Mouse (Mus musculus): Measurements from ENCODE around the gene Impad1. TPM values are rescaled to one million over a fixed set of nuclear protein-coding genes. Genes with fewer than 3 reads are reported as not detected.

The Impad1 gene
- 10 to 100 TPM; 28.7 to 31.7 TPM for total RNA-seq (2021)
- long read RNA-seq, experiment 1, full-length matches to known transcripts, result 15 of 15 reads
- long read RNA-seq, experiment 1, partial matches to known transcripts, result 0 of 15 reads
- long read RNA-seq, experiment 1, other reads (novel, unspliced or antisense), result 0 of 15 reads
- long read RNA-seq, experiment 2, full-length matches to known transcripts, result 18 of 27 reads
- long read RNA-seq, experiment 2, partial matches to known transcripts, result 8 of 27 reads
- long read RNA-seq, experiment 2, other reads (novel, unspliced or antisense), result 1 of 27 reads

- DNase-seq, result peak; percentile 80
Measured at GRCm38 (mm10) chr4:4792992-4793834, at the start of gene Impad1. Gene Impad1, minus strand, starts transcription at chr4:4793355.

DNA sequence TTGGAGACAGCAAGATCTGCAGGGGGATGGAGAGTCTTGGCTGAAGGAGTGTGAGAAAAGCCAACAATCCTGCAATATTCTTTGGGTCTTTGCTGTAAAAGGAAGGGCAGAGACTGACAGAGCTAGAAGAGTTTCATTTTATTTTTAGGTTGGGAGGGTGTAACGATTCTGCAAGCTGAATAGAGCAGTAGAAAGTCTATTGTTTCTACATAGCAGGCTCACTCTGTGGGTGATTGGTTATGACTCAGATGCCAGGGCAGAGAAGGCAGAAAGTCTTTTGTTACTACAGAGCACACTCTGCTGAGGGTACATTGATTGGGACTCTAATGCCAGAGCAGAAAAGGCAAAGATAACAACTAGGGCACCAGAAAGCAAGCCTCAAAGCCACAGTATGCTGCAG, 47.0 kb upstream of the Impad1 start:
- DNase-seq, result no peak

GRCm38 (mm10) chr4:4833789-4834295, 40.7 kb upstream of the Impad1 start:
- DNase-seq, result no peak

DNA sequence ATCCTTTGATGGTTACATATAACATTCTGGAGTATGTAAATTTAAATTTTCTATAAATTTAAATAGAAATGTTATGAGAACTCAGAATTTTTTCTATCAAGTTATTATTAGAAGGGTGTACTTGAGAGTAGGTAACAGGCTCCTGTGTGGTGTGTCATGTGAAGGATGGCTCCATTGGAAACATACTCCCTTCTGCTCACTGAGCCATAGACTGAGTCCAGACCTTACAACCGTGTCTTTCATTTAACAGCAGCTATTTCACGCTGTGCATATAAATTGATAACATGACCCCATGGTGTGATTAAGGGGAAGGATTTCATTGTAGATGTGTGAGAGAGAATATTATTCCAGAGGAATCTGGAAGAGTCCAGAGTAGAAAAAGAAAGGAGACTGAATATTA, 35.0 kb upstream of the Impad1 start:
- DNase-seq, result no peak

GRCm38 (mm10) chr4:4822119-4822518, 29.0 kb upstream of the Impad1 start:
- DNase-seq, result no peak

DNA sequence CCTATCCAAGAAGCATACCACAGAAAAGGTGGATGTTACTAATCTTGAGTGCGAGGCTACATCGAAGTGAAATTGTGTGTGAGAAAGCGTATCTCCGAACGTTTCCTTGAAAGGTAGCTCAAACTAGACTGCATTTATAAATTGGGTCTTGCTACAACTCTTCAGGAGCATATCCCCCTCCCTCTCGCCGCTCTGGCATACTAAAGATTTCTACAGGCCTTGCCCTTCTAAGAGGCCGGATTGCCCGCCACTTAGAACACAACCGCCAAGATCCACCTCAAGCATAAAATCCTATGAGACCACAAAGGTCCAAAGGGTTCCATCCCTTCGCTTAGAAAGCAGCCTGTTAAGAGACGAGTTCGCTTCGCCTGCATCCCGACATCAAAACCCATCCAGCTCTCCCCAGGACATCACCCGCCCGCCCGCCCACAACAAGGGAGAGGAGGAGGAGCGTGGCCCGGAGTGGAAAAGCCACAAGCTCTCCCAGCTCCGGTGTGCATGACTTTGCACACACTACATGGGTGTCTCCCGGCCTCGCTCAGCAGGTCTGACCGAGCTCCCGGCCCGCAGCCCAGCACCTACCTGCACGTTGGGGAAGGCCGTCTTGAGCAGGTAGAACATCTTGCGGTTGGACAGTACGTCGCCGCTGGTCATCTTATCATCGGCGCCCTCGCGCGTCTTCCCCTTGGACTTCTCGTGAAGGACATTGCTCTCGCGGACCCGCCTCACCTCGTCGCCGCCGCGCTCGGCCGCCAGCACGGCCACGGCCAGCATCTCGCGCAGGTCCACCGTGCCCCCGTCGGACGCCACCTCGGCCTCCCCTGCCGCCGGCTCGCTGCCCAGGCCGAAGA, 789 bp downstream of the Impad1 start:
- DNase-seq, result peak; percentile 45

DNA sequence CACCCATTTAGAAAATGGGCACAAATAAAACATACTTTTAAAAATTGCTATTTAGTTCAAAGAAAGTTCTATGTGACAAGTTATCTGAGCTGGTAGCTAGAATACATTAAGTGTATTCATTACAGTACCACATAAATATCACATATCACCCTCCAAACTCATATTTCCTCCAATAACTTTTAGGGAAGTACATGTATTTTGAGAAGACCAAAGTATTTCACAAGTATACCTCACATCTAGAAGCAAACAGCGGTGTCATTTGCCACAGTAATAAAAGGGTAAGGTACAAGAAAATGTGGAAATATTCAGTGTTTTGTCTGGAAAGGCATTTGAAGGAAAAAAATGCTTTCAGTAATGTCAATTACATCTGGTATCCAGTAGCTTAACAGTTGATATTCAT, 2.0 kb downstream of the Impad1 start:
- no peak for DNase-seq

GRCm38 (mm10) chr4:4785169-4785568, 8.0 kb downstream of the Impad1 start:
- DNase-seq, result no peak

DNA sequence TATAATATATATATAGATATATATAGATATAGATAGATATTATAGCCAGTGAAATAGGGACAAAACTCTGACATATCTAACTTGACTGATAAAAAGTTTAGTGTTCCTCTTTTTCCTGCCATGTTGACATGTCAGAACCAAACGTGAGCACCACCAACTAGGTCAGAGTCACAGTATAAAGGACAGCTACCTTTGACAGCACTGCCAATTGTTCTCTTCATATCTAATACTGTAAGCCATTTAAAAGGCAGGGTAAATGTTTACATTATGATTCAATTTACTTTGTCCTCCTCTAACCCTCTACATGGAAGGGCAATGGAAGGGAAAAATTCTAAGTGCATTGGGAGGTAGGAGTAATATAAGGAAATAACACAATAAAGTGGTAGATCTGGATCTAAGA, 8.8 kb downstream of the Impad1 start:
- DNase-seq, result no peak

GRCm38 (mm10) chr4:4783686-4783957, 9.5 kb downstream of the Impad1 start:
- no peak for DNase-seq

- DNase-seq, result no peak
Measured at GRCm38 (mm10) chr4:4782882-4783685, 10.1 kb downstream of the Impad1 start.

DNA sequence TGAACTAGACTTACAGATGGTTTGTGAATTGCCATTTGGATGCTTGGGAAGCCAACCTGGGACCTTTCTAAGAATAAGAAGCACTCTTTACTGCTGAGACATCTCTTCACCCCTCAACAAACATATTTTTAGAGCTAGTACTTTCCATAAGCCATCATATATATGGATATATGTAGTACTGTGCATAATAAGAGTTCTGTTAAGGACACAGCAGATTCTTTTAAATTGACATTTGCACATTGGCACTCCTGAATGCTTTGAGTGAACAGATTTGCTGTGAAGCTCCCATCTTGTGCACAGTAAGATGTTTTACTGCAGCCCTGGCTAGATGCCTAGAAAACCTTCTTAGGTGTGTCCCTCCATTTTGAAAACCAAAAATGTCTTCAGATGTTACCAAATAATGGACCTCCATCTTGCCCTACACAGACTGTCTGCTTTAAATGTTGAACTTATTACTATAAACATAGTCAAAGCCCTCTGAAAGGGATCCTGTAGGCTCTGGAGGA, 13.8 kb downstream of the Impad1 start:
- DNase-seq, result no peak

GRCm38 (mm10) chr4:4771523-4772114, 21.5 kb downstream of the Impad1 start:
- no peak for DNase-seq

DNA sequence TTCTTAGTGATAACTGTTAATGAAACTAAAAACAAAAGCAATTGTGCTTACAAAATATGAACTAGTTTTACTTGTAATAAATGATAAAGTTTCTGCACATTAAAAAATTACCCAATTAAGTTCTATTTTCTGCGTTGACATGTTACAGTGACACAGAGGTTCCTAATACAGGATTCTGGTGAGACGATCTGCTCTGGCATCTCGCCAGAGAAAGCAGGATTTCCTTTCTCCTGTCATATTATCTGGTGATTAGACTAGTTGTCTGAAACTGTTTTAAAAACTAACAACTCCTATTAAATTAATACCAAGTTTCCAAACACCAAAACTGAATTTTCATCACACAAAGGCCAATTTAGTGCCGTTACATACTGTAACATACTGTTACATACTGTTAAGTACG, 27.3 kb downstream of the Impad1 start:
- peak; percentile 6 for DNase-seq

DNA sequence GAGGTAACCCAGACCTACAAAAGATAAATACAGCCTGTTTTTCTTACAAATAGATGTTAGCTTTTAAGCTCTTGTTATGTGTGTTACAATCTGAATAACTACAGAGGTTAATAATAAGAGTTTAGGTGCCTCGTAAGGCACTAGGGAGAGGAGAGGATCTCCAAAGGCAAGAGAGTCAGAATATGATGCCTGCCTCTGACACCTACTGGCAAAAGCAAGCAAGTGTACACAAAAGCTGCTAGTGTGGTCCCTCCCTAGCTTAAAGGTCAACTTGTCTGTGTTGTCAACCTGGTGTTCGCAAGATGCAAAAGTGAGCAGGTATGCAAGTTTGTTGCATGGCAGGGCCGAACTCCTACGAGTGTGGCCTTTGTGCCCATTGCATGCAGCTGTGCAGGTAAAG, 34.8 kb downstream of the Impad1 start:
- no peak for DNase-seq

GRCm38 (mm10) chr4:4729427-4729826, 63.7 kb downstream of the Impad1 start:
- no peak for DNase-seq

- DNase-seq, result no peak
Measured at GRCm38 (mm10) chr4:4726241-4726776, 66.8 kb downstream of the Impad1 start.

DNA sequence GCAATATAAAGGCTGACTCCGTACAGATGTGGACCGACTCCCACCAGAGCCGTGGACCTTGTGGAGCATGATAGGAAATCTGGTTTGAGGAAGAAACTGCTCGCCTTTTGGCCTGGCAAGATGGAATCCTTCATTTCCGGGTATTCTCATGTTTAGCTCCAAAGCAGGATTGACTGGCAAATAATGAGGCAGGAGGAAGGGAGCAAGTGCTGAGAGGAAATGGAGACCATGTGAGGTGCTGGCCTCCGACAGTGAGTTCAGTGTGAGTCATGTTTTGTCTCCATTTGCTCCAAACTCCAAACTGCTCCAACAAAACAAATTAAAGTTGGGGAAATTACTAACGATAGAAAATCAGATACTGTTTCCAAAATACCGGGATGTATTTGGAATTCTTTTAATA, 69.3 kb downstream of the Impad1 start:
- DNase-seq, result no peak

- no peak for DNase-seq
Measured at GRCm38 (mm10) chr4:4722081-4722480, 71.1 kb downstream of the Impad1 start.

DNA sequence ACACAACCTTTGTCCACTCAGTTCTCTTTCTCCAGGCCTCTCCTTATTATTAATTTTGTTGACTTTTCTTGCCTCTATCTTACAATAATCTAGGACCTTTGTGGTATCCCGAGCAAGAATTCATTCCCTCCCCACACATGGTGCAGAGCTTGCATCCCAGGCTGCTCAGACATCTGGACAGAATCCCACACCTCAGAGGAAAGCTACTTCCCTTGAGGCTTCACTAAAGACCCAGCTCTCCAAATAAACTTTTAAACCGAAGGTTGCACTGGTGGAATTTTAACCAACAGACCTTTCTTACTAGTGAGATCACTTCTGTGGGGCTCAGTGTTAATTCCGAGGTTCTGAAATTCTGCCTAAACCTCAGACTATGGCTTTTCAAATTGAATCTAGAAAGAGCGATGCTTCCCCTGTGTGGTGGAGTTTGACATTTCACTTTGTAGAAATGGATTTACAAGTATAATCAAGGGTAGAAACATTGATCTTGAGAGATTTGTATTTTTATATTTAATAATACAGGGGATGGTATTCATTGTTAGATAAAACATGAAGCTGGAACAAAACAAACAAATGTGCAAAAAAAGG, 75.3 kb downstream of the Impad1 start:
- DNase-seq, result no peak
